Mouse (Mus musculus) frontal cortex, postnatal 25 days (tissue): Measurements from ENCODE around the gene Dnah11.
"Not testable (repeated sequence)": the region's sequence is repeated elsewhere in the genome, so short reads cannot be mapped to it uniquely, and the experiment has no call there.

Source experiments
- DNase-seq, 2 experiments: peaks; one replicate each; pipeline ENCODE4 v3.0.0; 2022; ENCODE audit warnings: low spot score in 2 of 2

Dnah11 gene

GRCm38 (mm10) chr12:117980315-117980714 is 218.5 kb downstream of the Dnah11 start:
- no peak for DNase-seq

GRCm38 (mm10) chr12:117973712-117974111 is 225.1 kb downstream of the Dnah11 start:
- DNase-seq = no peak

- no peak for DNase-seq
Measured at GRCm38 (mm10) chr12:117962698-117963097, 236.1 kb downstream of the Dnah11 start.

GRCm38 (mm10) chr12:117959213-117959612 is 239.6 kb downstream of the Dnah11 start:
- DNase-seq = no peak

- no peak for DNase-seq
Measured at GRCm38 (mm10) chr12:117946823-117947704, 251.8 kb downstream of the Dnah11 start.

GRCm38 (mm10) chr12:117941947-117942346 is 256.9 kb downstream of the Dnah11 start:
- no peak for DNase-seq

GRCm38 (mm10) chr12:117938214-117938613 is 260.6 kb downstream of the Dnah11 start:
- no peak for DNase-seq

- no peak for DNase-seq
Measured at GRCm38 (mm10) chr12:117932026-117932425, 266.8 kb downstream of the Dnah11 start.

GRCm38 (mm10) chr12:117929768-117930167 is 269.1 kb downstream of the Dnah11 start:
- no peak for DNase-seq

- no peak for DNase-seq
Measured at GRCm38 (mm10) chr12:117915826-117916588, 282.8 kb downstream of the Dnah11 start.

GRCm38 (mm10) chr12:117914613-117915245 is 284.1 kb downstream of the Dnah11 start:
- no peak for DNase-seq

GRCm38 (mm10) chr12:117911396-117911795 is 287.4 kb downstream of the Dnah11 start:
- DNase-seq = no peak

GRCm38 (mm10) chr12:117905232-117905840 is 293.5 kb downstream of the Dnah11 start:
- DNase-seq = not testable (repeated sequence)

GRCm38 (mm10) chr12:117903671-117904070 is 295.2 kb downstream of the Dnah11 start:
- no peak for DNase-seq

GRCm38 (mm10) chr12:117901352-117901751 is 297.5 kb downstream of the Dnah11 start:
- DNase-seq = not testable (repeated sequence)

GRCm38 (mm10) chr12:117900798-117901197 is 298.0 kb downstream of the Dnah11 start:
- DNase-seq = not testable (repeated sequence)

- no peak for DNase-seq
Measured at GRCm38 (mm10) chr12:117887422-117887821, 311.4 kb downstream of the Dnah11 start.

- DNase-seq = no peak
Measured at GRCm38 (mm10) chr12:117884627-117885026, 314.2 kb downstream of the Dnah11 start.

- DNase-seq = no peak
Measured at GRCm38 (mm10) chr12:117878341-117878740, 320.5 kb downstream of the Dnah11 start.

GRCm38 (mm10) chr12:117872265-117872664 is 326.6 kb downstream of the Dnah11 start:
- DNase-seq = no peak

- no peak for DNase-seq
Measured at GRCm38 (mm10) chr12:117867708-117868564, 330.9 kb downstream of the Dnah11 start.
